Mouse (Mus musculus) effector memory CD4-positive, alpha-beta T cell, adult 5 months (primary cell): Measurements from ENCODE around the gene Scgb1b10. TPM values are rescaled to one million over a fixed set of nuclear protein-coding genes. Genes with fewer than 3 reads are reported as not detected.

Experiments
- polyA plus RNA-seq: library from polyadenylated mRNA; unstranded; fragments of 100-300 nt; shearing (Covaris generic); gene quantifications from one replicate; pipeline ENCODE4 v1.2.1, GENCODE M21; 2017

The Scgb1b10 gene
- not detected for polyA plus RNA-seq

DNA sequence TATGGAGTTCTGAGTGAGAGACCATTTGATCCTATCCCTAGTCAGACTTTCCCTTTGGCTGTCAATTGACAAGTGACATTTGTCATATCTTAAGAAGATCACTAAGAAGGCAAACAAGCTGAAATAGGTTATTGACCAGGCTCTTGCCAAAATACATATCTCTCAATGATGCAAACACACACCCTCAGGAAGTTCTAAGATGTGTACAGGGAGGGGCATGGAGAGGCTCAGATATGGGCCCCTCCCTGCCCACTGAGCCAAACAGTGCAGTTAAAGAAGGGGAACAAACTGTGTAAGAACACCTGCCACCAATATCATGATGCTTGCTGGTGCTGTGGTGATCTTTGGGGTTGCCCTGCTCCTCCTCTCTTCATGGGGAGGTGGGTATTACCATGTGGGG is at the start of gene Scgb1b10:
Gene Scgb1b10, plus strand, starts transcription at position 301 of the 400 bp plus-strand sequence.

Other genes with a start within 250 kb of the Scgb1b10 start
- gene Scgb2b11, start 110.3 kb downstream of the Scgb1b10 start, polyA plus RNA-seq = not detected
- gene Scgb1b11, start 122.0 kb downstream of the Scgb1b10 start, polyA plus RNA-seq = not detected
- gene Scgb2b12, start 226.4 kb downstream of the Scgb1b10 start, polyA plus RNA-seq = not detected
- gene Scgb1b12, start 233.3 kb downstream of the Scgb1b10 start, polyA plus RNA-seq = not detected